Mouse (Mus musculus) small intestine, adult 2 months (tissue): Measurements from ENCODE around the gene Sh3gl2.

Source experiments
- CTCF ChIP-seq: fragments of 200-500 bp; IDR thresholded peaks from 2 replicates; pipeline ENCODE4 v1.5.1; 2012; ENCODE audit warnings: low read depth, mild to moderate bottlenecking, control low read depth, inconsistent platforms, low read length, moderate library complexity, mixed read lengths; ENCODE audit not compliant: insufficient replicate concordance, insufficient read length; ENCODE audit errors: extremely low read depth
- POLR2A ChIP-seq: fragments of 200-500 bp; IDR thresholded peaks from 2 replicates; pipeline ENCODE4 v1.6.1; 2012; ENCODE audit warnings: low read depth, mild to moderate bottlenecking, control low read depth, inconsistent platforms, low read length, moderate library complexity

- TF ChIP-seq CTCF: no peak
- no peak for TF ChIP-seq POLR2A
These were observed 309.3 kb downstream of the Sh3gl2 start for GRCm38 (mm10) chr4:85514205-85514681.
